Mouse (Mus musculus) heart, adult 8-10 months (tissue): ENCODE results near the gene Ppm1g. TPM values are rescaled to one million over a fixed set of nuclear protein-coding genes. Genes with fewer than 3 reads are reported as not detected.

Experiments used
- DNase-seq: peaks from one replicate; pipeline ENCODE4 v3.0.0; 2022; ENCODE audit warnings: low spot score
- total RNA-seq, 4 experiments: library from RNA; stranded (reverse); gene quantifications; 2 replicates each; pipeline ENCODE4 v1.2.4; 2022

The Ppm1g gene
- 10 to 100 TPM; 45.3 to 71.9 (median 57.3) TPM for total RNA-seq

DNA sequence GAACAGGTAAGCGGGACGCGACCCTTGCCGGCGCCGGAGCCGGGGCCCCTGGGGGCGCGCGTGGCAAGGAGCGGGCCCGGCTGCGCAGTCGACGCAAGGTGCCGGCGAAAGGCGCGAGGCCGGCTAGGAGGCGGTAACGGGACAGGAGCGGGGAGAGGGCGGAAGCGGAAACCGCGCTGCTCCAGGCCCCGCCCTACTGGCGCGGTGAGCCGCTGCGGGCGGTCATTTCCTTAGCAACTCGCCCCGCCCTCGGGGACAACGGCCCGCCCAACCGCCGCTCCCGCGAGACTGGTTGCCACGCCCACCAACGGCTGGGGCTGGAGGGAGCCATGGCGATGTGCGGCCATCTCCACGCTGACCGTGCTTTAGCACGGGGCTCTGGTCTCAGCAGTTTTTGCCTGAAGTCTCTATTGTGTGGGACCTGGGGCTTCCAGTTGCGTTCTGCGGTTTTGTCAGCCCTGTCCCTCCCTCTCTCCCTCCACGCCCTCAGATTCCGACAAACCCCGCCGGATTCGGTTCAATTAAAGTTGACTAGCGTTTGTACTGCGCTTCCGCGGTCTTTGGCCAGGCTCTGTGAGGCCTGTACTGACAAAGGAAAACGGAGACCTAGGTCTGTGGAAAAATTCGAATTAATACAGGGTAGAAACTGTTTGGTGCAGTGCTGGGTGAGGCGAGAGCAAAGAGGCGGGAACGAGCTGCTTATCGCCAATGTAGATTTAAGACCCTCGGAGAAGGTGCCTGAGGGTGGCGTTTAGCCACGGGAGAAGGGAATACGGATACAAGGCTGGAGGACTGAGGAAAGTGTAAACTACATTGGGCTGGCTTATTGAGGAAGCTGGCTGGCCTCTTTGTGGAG is at the start of gene Ppm1g:
Ppm1g (minus strand) TSS at position 240 of the 856 bp plus-strand sequence.
- peak; percentile 97 for DNase-seq

DNA sequence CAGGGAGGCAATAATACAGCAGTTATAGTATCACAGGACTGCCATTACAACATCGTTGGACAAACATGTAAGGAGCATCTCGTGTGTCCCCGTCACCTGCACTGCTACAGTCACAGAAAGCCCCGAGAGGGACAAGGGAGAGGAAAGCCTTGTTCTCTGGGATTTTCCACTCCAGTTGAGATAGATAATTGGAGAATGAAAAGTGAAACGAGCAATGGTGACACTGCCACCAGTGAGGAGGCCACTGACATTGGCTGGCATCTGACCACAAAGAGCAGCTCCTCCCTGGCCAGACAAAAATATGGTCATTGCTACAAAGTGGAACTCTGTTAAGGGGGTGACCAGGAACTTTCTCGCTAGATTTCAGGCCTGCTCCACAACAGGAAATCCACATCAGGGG is 47.2 kb upstream of the Ppm1g start:
- no peak for DNase-seq

GRCm38 (mm10) chr5:31266101-31266500 is 45.6 kb upstream of the Ppm1g start:
- no peak for DNase-seq

DNA sequence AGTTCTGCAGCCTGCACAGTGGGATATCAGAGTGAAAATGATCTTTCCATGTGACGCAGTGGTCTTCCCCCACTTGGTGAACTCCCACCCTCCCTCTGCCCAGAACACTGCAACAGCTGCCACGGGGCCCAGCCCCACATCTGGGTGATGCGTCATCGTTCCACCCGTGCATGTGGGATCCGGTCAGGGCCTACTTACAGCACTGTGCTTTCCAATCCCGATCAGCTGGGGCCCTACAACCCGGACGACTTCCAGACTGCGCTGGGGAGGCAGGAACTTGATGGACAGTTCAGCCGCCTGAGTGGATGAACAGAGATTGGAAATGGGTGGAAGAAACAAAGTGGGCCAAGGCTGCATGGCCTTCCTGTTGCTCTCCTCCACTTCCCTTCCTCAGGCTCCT is 37.1 kb upstream of the Ppm1g start:
- DNase-seq: no peak

- no peak for DNase-seq
These were observed 35.5 kb upstream of the Ppm1g start for GRCm38 (mm10) chr5:31255971-31256370.

DNA sequence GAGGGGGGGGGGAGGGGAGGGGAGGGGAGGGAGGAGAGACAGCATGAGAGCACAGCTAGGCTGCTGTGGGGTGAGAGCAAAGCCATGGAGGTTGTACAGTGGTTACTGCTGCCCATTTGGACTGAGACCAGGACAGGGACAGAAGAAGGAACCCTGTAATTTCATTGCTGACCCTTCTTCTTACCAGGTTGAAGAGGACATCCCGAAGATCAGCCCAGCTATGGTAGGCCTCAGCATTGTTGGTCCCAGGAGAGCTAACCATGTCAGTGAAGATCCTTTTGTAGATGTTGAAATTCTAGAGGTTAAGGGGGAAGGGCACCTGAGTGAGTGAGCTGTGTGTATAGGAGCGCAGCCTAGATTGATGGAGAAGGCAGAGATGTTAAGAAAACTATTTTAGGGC is 34.9 kb upstream of the Ppm1g start:
- DNase-seq: no peak

- DNase-seq: no peak
These were observed 34.4 kb upstream of the Ppm1g start for GRCm38 (mm10) chr5:31254901-31255300.

GRCm38 (mm10) chr5:31254452-31254851 is 34.0 kb upstream of the Ppm1g start:
- DNase-seq: peak; percentile 66

DNA sequence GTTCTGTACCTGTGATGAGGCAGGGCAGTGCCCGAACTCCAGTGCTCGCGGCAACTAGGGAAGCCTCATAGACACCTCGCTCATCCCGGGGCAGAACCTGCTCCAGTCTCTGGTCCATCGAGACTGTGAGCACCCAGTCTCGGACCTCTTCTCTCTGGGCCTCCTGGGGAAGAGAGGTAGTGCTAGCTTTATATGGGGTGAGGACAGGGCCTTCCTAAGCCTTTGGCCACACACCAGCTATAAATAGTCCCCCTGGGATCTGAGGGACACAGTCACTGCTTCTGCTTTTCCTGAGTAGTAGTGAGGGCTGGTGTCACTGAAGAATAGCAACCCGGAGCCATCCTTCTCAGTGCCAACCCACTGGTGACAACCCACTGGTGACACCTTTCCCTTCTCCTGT is 33.3 kb upstream of the Ppm1g start:
- DNase-seq: no peak

DNA sequence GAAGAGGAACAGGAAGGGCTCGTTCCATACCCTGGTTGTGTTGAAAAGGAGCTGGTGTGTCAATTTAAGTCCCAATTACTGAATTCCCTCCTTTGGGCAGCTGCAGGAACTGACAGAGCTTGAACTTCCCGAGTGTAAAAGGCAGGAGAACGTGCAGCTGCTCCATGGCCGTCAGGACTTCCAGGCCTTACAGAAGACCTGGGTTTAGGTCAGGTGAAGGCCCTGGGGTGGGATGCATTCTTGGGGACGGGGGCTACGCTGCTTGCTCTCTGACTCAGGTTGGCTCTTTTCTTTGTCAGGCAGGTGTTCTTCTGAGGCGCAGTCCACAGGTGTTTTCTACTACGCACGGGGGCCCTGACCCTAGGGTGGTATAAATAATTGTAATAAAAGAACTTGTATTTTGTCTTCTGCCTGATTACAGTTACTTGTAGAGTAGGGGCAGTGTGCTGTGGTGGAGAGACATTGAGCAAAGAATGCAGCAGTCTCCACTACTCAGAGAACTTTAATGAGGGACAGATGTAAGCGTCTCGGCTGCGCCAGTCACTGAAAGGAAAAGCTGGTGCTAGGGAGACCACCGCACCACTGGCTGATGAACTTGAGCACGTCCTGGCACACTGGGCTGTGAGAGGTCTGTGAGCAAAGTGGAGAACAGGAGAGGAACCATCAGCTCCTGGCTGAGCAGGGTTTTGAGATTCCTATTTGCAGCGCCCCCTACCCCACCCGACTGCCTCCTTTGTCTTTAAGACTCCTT is 32.5 kb upstream of the Ppm1g start:
- DNase-seq: no peak

DNA sequence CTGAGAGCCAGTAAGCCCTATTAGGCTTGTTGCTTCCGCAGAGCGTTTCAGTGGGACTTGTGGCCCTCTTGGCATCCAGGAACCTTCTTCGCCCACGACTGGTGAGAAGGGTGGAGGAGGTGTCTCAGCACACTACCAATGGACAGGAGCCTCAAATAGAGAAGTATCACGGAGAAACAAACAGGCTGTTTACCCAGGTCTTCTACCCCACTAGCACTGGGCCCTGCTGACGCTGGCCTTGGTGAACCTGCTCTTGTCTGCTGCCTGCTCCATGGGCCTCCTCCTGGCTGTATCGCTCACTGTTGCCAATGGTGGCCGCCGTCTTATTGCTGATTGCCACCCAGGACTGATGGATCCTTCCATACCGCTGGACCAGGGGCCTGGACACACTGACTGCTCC is 31.7 kb upstream of the Ppm1g start:
- DNase-seq: no peak

- DNase-seq: no peak
These were observed 31.1 kb upstream of the Ppm1g start, which contains the start of gene Krtcap3 for GRCm38 (mm10) chr5:31251541-31252101. Gene Krtcap3 (plus strand): TSS chr5:31251691.

- DNase-seq: no peak
These were observed 30.2 kb upstream of the Ppm1g start for GRCm38 (mm10) chr5:31250716-31251115.

DNA sequence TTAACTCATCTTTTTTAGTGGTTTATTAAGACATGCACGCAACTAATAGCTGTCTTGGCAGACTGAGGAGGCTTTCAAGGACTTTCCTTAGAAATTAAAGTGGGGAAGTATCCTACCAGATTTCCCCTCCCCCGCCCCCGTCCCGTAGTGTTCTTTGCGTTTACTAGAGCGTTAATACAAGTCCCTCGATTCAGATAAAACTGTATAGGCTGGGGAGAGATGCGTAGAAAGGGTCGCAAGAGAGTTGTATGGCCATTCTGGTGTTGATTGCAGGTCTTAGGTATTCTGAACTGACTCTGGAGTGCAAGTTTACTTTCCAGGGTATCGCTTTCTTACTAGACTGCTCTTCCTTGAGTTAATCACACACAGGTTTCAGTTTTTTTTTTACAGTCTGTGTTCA is 21.7 kb upstream of the Ppm1g start:
- no peak for DNase-seq

DNA sequence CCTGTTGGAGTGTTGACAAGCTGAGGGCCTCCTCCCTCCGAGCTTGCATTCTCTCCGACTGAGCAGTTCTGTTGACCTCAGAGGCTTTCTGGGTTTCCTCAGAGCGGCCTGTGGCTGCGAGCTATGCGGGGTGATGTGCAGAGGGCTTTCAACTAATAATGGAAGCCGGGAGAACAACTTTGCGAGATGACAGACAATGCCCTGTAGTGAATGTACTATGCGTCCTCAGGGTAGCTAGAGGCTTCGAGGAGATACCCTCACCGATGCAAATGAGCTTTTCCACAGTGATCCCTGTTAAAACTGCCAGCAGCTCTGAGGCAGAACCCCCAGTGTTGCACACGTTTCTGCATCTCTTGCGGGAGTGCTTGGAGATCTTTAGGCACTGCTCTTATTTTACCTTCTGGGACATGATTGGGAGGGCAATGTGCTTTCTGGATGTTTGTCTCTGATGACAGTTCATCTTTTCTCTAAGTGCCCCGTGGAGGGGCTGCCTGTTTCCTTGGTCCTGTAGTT is 21.1 kb upstream of the Ppm1g start:
- no peak for DNase-seq

GRCm38 (mm10) chr5:31240637-31241521 is 20.4 kb upstream of the Ppm1g start, which contains the start of the genes Nrbp1 and Gm9970:
Gene Nrbp1 (plus strand): TSS chr5:31240864.
Gene Gm9970 (minus strand): TSS chr5:31241232.
- peak; percentile 94 for DNase-seq

DNA sequence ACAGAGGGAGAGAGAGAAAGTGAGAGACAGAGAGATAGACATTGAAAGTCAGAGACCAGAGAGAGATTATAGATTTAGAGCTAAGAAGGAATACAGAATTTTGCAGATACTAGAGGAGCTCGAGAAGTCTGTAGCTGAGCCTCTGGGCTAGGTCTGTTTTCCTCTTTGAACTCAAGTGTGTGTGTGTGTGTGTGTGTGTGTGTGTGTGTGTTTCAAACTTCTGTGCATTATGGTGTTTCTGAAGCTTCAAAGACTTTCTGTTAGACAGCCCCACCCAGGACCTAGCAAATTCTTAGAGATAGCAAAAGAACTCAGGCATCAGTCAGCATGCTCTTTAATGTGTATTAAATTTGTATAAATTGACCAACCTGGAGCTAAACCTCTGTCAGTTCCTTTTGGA is 6.2 kb upstream of the Ppm1g start:
- no peak for DNase-seq

DNA sequence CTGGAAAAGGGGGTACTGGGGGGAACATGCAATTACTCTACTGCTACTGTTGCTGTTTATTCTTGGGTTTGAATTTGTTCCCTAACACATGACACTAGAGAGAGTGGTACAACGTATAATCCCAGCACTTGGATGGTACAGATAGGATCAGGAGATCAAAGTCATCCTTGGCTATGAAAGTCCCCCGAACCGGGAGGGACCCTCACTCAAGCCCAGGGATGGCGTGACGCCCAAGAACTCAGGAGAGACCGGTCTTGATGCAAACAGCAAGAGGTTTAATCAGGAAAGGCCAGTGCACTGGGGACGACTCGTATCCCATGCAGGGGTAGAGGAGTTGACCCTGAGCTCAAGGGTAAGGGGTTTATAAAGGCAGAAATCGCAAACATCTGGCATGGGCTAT is 2.2 kb upstream of the Ppm1g start:
- no peak for DNase-seq

GRCm38 (mm10) chr5:31221304-31221945 is 938 bp upstream of the Ppm1g start:
- no peak for DNase-seq

DNA sequence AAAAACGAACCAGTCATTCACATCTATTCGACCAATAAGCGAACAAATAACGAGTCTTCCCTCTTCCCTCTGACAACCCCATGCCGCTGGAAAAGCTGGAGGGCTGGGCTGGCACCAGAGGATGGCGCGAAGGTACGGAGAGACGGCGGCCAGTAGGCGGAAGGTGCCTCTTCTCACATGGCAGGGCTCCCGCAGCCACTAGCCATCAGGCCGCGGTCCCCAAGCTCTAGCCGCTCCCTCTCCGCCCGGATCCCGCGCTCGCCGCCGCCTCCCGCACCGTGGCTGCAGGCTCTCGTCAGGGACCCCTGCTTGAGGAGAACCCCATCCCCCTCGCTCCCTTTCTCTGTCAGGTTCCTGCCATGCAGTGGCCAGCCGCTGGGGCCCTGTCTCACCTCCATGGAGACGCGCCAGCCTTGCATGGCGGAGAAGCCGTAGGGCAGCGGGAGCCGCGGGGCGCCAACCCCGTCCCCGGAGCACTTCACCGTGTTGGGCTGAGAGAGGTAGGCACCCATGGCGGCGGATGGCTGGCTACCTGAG is 508 bp downstream of the Ppm1g start:
- no peak for DNase-seq
